Mouse (Mus musculus) megakaryocyte progenitor cell, adult 5-6 weeks (primary cell): ENCODE data around the gene Slc6a4. TPM values are rescaled to one million over a fixed set of nuclear protein-coding genes. Genes with fewer than 3 reads are reported as not detected.

Experiments used
- ATAC-seq: replicated peaks from 2 replicates; pipeline ENCODE4 v1.8.0; 2016; ENCODE audit warnings: mild to moderate bottlenecking, moderate TSS enrichment, inconsistent platforms; ENCODE audit not compliant: poor library complexity
- total RNA-seq, 2 experiments: library from RNA; stranded (forward) in 1 of 2; stranded (reverse) in 1 of 2; fragments of 157-497, 149-512 nt in 1 of 2; fragments of 200-1000 nt in 1 of 2; gene quantifications; 2 replicates each; pipeline versions ENCODE4 v1.2.3 to v1.2.4; 2015 to 2017

Gene Slc6a4
- not detected in 2 replicates for total RNA-seq (2015)
- not detected in 2 replicates for total RNA-seq (2017)

DNA sequence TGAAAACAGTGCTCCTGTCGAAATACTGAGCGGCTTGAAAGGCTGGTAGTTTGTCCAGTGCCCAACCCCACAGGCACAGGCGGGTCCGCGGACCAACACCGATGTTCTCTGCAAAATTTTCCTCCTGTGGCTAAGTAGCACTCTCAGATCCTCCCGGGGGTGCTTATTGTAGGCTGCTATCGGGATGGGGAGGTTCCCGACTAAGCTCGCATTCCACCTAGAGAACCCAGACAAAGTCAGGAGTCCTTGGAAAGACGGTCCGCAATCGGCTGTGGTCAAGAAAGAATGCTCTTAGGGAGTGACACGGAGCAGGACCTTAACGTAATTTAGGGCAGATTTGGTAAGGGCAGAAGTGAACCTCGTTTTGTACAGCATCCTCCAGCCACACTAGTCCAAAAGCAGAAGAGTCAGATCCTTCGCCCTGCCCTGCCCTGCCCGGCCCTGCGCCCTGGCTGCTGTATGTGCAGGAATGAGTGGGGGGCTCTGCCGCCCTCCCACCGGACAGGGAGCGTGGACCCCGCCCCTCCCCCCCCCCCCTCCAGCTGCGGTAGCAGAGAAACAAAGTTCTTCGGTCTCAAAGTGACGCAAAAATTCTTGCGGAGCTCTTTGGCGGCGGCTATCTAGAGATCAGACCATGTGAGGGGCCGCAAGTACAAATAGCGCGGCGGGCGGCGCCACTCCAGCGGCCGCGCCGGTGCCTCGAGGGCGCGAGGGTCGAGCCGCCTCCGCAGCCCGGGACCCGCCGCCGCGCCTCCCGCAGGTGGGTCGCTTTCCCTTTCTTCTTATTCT, at the start of gene Slc6a4:
Slc6a4 (plus strand) TSS at position 688 of the 789 bp plus-strand sequence.
- ATAC-seq: no peak

DNA sequence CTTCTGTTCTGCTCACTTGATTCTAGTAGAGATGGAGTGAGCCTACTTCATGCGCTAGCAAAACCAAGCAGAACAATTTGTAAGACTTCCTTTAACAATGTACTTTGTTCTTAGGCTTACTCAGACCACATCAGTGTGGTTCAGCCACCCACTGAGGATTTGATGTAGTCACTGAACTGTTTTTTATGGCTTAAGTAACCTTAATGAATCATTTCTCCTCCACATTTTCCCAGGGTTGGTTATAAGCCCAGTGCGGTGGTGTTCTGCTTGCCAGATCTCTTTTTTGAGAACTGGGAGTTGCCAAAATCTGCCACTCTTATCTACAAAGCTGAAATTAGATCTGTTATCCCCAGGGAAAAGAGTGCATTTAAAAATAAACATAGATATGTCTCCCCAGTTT, 44.9 kb upstream of the Slc6a4 start:
- ATAC-seq: no peak

GRCm38 (mm10) chr11:76965703-76966102, 32.7 kb upstream of the Slc6a4 start:
- peak; percentile 31; the same call in 1 of the 2 replicates for ATAC-seq

GRCm38 (mm10) chr11:76970328-76970727, 28.1 kb upstream of the Slc6a4 start:
- ATAC-seq: no peak

- ATAC-seq: no peak
Observed at GRCm38 (mm10) chr11:76974680-76975319, 23.6 kb upstream of the Slc6a4 start.

DNA sequence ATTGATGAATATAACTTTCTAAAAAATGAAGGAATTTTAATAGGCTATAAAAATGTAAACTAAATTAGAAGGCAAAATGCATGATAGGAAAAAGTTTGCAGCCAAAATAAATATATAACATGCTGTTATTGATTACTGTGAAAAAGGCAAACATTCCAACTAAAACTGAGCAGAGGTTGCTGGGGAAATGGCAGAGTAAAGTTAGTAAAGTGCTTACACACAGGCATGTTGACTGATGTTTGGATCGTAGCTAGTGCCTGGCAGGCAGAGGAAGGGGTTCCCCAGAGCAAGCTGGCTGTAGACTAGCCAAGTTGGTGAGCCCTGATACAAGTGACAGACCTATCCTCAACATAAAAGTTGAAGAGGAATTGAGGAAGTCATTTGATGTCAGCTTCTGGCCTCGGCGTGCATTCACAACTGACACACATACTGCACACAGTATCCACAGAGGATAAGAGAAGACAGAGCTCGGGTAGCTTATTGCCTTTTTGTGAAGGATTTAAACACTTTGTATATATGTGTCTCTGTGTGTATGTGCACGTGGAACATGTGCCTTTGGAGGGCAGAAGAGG, 16.7 kb upstream of the Slc6a4 start:
- no peak for ATAC-seq

- ATAC-seq: no peak
Observed at GRCm38 (mm10) chr11:76982415-76982814, 16.0 kb upstream of the Slc6a4 start.

- ATAC-seq: peak; percentile 93
Observed at GRCm38 (mm10) chr11:76983641-76984040, 14.8 kb upstream of the Slc6a4 start.

DNA sequence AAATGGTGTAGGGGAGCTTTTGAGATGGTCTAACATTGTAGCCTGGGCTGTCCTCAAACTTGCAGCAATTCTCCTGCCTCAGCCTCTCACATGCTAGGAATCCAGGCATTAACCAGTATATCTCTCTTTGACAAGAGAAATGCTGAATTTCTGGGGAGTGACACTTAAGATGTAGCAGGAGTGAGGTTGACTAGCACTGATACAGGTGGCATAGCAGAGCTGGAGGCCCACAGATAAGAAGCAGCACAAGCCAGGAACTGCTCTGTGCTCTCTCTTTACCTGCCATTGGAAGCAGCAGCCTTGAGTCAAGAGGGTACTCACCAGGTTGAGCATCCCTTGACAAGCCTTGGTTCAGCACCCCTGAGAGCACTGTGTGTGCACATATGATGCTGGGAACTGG, 14.2 kb upstream of the Slc6a4 start:
- peak; percentile 13 for ATAC-seq

GRCm38 (mm10) chr11:76990839-76991238, 7.6 kb upstream of the Slc6a4 start:
- ATAC-seq: peak; percentile 64

DNA sequence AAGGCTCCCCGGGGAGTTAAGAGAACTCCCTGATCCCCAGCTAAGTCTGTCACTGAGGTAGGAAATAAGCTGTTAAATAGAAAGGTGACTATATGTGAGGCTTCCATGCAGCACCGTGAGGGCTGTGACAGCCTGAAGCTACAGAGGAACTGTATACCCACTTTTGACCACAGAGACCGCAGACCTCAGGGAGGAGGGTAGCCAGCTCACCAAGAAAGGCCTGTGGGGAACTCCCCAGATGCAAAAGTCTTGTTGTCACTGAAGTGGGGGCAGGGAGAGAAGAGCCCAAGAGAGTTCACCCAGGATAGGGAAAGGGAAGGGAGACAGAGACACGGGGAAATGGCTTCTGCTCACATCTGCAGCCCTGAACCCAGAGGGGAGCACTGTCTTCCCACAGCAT, 5.5 kb upstream of the Slc6a4 start:
- ATAC-seq: peak; percentile 62

GRCm38 (mm10) chr11:76995966-76996672, 2.3 kb upstream of the Slc6a4 start:
- ATAC-seq: peak; percentile 47

GRCm38 (mm10) chr11:76997305-76997704, 1.1 kb upstream of the Slc6a4 start:
- peak; percentile 70 for ATAC-seq

DNA sequence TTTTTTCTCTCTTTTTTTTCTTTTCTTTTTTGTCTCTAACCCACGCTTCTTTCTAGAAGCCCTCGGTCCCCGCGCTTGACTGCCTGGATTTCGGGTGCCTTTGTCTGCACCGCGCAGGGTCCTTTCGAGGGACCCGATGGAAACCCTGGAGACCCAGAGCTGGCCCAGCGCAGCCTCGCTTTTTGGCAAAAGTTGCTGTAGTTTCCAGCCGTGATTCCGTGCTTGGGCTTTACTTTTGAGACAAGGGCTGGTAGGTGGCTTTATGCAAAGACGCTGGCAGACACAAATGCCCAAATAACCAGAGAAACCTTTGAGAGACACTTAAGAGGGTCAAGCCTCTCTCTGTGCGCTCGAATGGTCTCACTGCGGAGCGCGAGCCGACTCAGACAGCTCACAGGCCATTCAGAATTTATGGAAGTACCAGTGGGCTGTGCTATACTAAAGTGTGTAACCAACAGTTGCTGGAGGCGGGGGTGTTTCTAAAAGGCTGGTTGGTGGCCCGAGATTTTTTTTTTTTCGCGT, 363 bp downstream of the Slc6a4 start:
- ATAC-seq: no peak

- ATAC-seq: 0 out of 2 replicates have a peak, but pooled peaks have one; percentile 26
Observed at GRCm38 (mm10) chr11:77000741-77001140, 2.3 kb downstream of the Slc6a4 start.

DNA sequence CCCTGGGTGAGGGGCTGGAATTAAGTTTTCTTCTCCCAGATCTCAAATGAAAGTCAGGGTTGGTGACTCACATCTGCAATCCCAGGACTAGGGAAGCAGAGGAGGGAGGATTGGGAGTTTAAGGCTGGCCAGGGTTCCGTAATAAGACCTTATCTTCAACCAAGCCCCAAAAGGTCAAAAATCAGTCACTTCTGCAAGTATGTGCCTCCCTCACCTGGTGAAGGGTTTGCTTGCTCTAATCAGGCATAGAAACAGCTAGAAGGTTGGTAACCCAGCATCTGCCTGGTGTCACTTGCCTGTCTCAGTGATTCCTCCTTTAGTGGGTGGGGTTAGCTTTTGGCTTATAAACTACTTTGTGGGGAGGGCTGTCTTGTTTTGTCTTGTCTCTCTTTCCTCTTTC, 4.0 kb downstream of the Slc6a4 start:
- ATAC-seq: no peak

- ATAC-seq: no peak
Observed at GRCm38 (mm10) chr11:77005881-77006280, 7.5 kb downstream of the Slc6a4 start.

GRCm38 (mm10) chr11:77006616-77007015, 8.2 kb downstream of the Slc6a4 start:
- no peak for ATAC-seq

GRCm38 (mm10) chr11:77009069-77010025, 10.9 kb downstream of the Slc6a4 start:
- ATAC-seq: no peak
